Mouse (Mus musculus) C2C12 (cell line): Measurements from ENCODE around the gene Hyou1. TPM values are rescaled to one million over a fixed set of nuclear protein-coding genes. Genes with fewer than 3 reads are reported as not detected.

ENCODE experiments used
- H3K27me3 ChIP-seq: one replicate; pipeline ENCODE4 v1.6.1; 2011; ENCODE audit not compliant: control insufficient read depth, insufficient read depth, insufficient read length
- H3K36me3 ChIP-seq: one replicate; pipeline ENCODE4 v1.6.1; 2011; ENCODE audit not compliant: control insufficient read depth, insufficient read depth
- H3K4me3 ChIP-seq: one replicate; pipeline ENCODE4 v1.5.1; 2011; ENCODE audit warnings: mild to moderate bottlenecking, control low read depth; ENCODE audit not compliant: poor library complexity, insufficient read depth, severe bottlenecking
- H3K79me2 ChIP-seq: one replicate; pipeline ENCODE4 v1.6.1; 2011; ENCODE audit not compliant: control insufficient read depth, insufficient read depth
- H3K79me3 ChIP-seq: one replicate; pipeline ENCODE4 v1.6.1; 2011; ENCODE audit warnings: low read depth, control low read depth
- H3ac ChIP-seq: one replicate; pipeline ENCODE3; 2011; ENCODE audit warnings: low read depth; ENCODE audit not compliant: control insufficient read depth, insufficient read length
- CEBPB ChIP-seq: IDR thresholded peaks from one replicate; pipeline ENCODE4 v1.6.1; 2011; ENCODE audit warnings: low read depth, mild to moderate bottlenecking, control low read depth, moderate library complexity
- CTCF ChIP-seq: IDR thresholded peaks from one replicate; pipeline ENCODE4 v1.5.1; 2011; ENCODE audit not compliant: control insufficient read depth, insufficient read depth, insufficient read length
- FOSL1 ChIP-seq: IDR thresholded peaks from one replicate; pipeline ENCODE4 v1.8.0; 2011; ENCODE audit warnings: mild to moderate bottlenecking, low read length; ENCODE audit not compliant: poor library complexity, insufficient read depth, severe bottlenecking
- MAX ChIP-seq: IDR thresholded peaks from one replicate; pipeline ENCODE4 v1.6.1; 2011; ENCODE audit warnings: mild to moderate bottlenecking, control low read depth
- MYOD1 ChIP-seq: IDR thresholded peaks from one replicate; pipeline ENCODE4 v1.6.1; 2011; ENCODE audit warnings: low read depth; ENCODE audit not compliant: control insufficient read depth, insufficient read length
- MYOG ChIP-seq: IDR thresholded peaks from one replicate; pipeline ENCODE4 v1.6.1; 2011; ENCODE audit not compliant: control insufficient read depth, insufficient read length; ENCODE audit errors: extremely low read depth
- USF1 ChIP-seq: IDR thresholded peaks from one replicate; pipeline ENCODE4 v1.6.1; 2011; ENCODE audit warnings: low read depth, mild to moderate bottlenecking, control low read depth, moderate library complexity
- polyA plus RNA-seq: library from polyadenylated mRNA; unstranded; fragments of >200 nt; fragmentation: generic; extraction: Trizol; gene quantifications from one replicate; pipeline ENCODE4 v1.2.1, GENCODE M21; 2012; ENCODE audit warnings: missing spikeins

Hyou1 gene
- polyA plus RNA-seq, 1 experiment, result 68.3 TPM

- H3K79me2 ChIP-seq, result peaks cover 40% of the 10 kb centered on the region
- peaks cover 70% of the 10 kb centered on the region for H3K36me3 ChIP-seq
- no peaks in the 10 kb centered on the region for H3K27me3 ChIP-seq
- H3ac ChIP-seq, result no peak overlapping the region
- H3K4me3 ChIP-seq, result no peak overlapping the region
- TF ChIP-seq MYOD1 (no peak), FOSL1 (no peak)
- H3K79me3 ChIP-seq, result peaks cover 24% of the 10 kb centered on the region
Measured at GRCm38 (mm10) chr9:44411601-44412130, 32.4 kb downstream of the Hyou1 start.

GRCm38 (mm10) chr9:44412306-44412705 lies 33.0 kb downstream of the Hyou1 start:
- peaks cover 26% of the 10 kb centered on the region for H3K79me3 ChIP-seq
- H3K79me2 ChIP-seq, result peaks cover 41% of the 10 kb centered on the region
- no peak for TF ChIP-seq MAX
- no peak for TF ChIP-seq CTCF
- TF ChIP-seq FOSL1, result no peak
- no peak for TF ChIP-seq MYOG
- H3K36me3 ChIP-seq, result peaks cover 70% of the 10 kb centered on the region
- H3K27me3 ChIP-seq, result no peaks in the 10 kb centered on the region
- no peak overlapping the region for H3K4me3 ChIP-seq
- H3ac ChIP-seq, result no peak overlapping the region

GRCm38 (mm10) chr9:44412781-44413180 lies 33.5 kb downstream of the Hyou1 start:
- peaks cover 43% of the 10 kb centered on the region for H3K79me2 ChIP-seq
- peaks cover 70% of the 10 kb centered on the region for H3K36me3 ChIP-seq
- no peak overlapping the region for H3ac ChIP-seq
- TF ChIP-seq USF1, result no peak
- TF ChIP-seq MYOD1, result no peak
- no peak for TF ChIP-seq CEBPB
- TF ChIP-seq MAX, result no peak
- no peak for TF ChIP-seq FOSL1
- no peak for TF ChIP-seq CTCF
- TF ChIP-seq MYOG, result no peak
- H3K79me3 ChIP-seq, result peaks cover 27% of the 10 kb centered on the region
- no peaks in the 10 kb centered on the region for H3K27me3 ChIP-seq
- H3K4me3 ChIP-seq, result no peak overlapping the region

- Histone ChIP-seq H3K36me3 (peaks cover 26% of the 10 kb centered on the region), H3K4me3 (peak overlapping the region; percentile 83), H3ac (peak overlapping the region; percentile 57), H3K79me3 (peaks cover 4% of the 10 kb centered on the region), H3K79me2 (peaks cover 10% of the 10 kb centered on the region), H3K27me3 (no peaks in the 10 kb centered on the region)
- TF ChIP-seq MYOG (no peak), FOSL1 (no peak), CTCF (no peak), MAX (no peak), USF1 (no peak), MYOD1 (no peak), CEBPB (no peak)
Measured at GRCm38 (mm10) chr9:44417156-44417891, 38.0 kb downstream of the Hyou1 start.

- Histone ChIP-seq H3K79me3 (peaks cover 4% of the 10 kb centered on the region), H3K27me3 (no peaks in the 10 kb centered on the region), H3K36me3 (peaks cover 20% of the 10 kb centered on the region), H3K79me2 (peaks cover 10% of the 10 kb centered on the region), H3ac (peak overlapping the region; percentile 82), H3K4me3 (peak overlapping the region; percentile 83)
- TF ChIP-seq FOSL1, result no peak
- TF ChIP-seq CEBPB, result no peak
- no peak for TF ChIP-seq USF1
- no peak for TF ChIP-seq CTCF
- no peak for TF ChIP-seq MYOG
- no peak for TF ChIP-seq MYOD1
- TF ChIP-seq MAX, result no peak
Measured at GRCm38 (mm10) chr9:44417892-44418363, 38.6 kb downstream of the Hyou1 start.
